Mouse (Mus musculus): ENCODE results near the gene Ncoa5. TPM values are rescaled to one million over a fixed set of nuclear protein-coding genes. Genes with fewer than 3 reads are reported as not detected.

Gene Ncoa5
- polyA plus RNA-seq, 1 experiment: 48.0 TPM

GRCm38 (mm10) chr2:164985962-164986361, 48.7 kb downstream of the Ncoa5 start:
- Histone ChIP-seq H3K27ac (ENCODE audit: insufficient read depth, low read length) (no peak overlapping the region), H3K4me1 (ENCODE audit: control insufficient read depth, insufficient read depth, low read length) (peaks cover 4% of the 10 kb centered on the region; the same call in 1 of the 2 replicates), H3K4me3 (ENCODE audit: insufficient read depth, low read length) (no peak overlapping the region)
- TF ChIP-seq CTCF (IDR thresholded peaks at IDR 0.05; ENCODE audit: extremely low read depth, insufficient read depth, low read length) (no peak), POLR2A (IDR thresholded peaks at IDR 0.05; ENCODE audit: extremely low read depth, insufficient read depth, low read length) (no peak)

GRCm38 (mm10) chr2:164979749-164980148, 54.9 kb downstream of the Ncoa5 start:
- TF ChIP-seq POLR2A (IDR thresholded peaks at IDR 0.05; ENCODE audit: extremely low read depth, insufficient read depth, low read length) (no peak), CTCF (IDR thresholded peaks at IDR 0.05; ENCODE audit: extremely low read depth, insufficient read depth, low read length) (no peak)
- H3K4me1 ChIP-seq (ENCODE audit: control insufficient read depth, insufficient read depth, low read length): peaks cover 3% of the 10 kb centered on the region; the same call in 1 of the 2 replicates

GRCm38 (mm10) chr2:164975611-164976010, 59.1 kb downstream of the Ncoa5 start:
- no peak for TF ChIP-seq POLR2A (IDR thresholded peaks at IDR 0.05; ENCODE audit: extremely low read depth, insufficient read depth, low read length)
- no peak for TF ChIP-seq CTCF (IDR thresholded peaks at IDR 0.05; ENCODE audit: extremely low read depth, insufficient read depth, low read length)
- peaks cover 14% of the 10 kb centered on the region for H3K4me1 ChIP-seq (ENCODE audit: control insufficient read depth, insufficient read depth, low read length)
- H3K4me3 ChIP-seq (ENCODE audit: insufficient read depth, low read length): no peak overlapping the region
- no peak overlapping the region for H3K27ac ChIP-seq (ENCODE audit: insufficient read depth, low read length)

More at GRCm38 (mm10) chr2:164979749-164980148, 54.9 kb downstream of the Ncoa5 start:
- no peak overlapping the region for H3K4me3 ChIP-seq (ENCODE audit: insufficient read depth, low read length)
- H3K27ac ChIP-seq (ENCODE audit: insufficient read depth, low read length): no peak overlapping the region

GRCm38 (mm10) chr2:164972646-164973045, 62.0 kb downstream of the Ncoa5 start:
- peaks cover 14% of the 10 kb centered on the region for H3K4me1 ChIP-seq (ENCODE audit: control insufficient read depth, insufficient read depth, low read length)

GRCm38 (mm10) chr2:164970631-164971196, 64.0 kb downstream of the Ncoa5 start:
- peak; percentile 66 for TF ChIP-seq POLR2A (IDR thresholded peaks at IDR 0.05; ENCODE audit: extremely low read depth, insufficient read depth, low read length)
- no peak for TF ChIP-seq CTCF (IDR thresholded peaks at IDR 0.05; ENCODE audit: extremely low read depth, insufficient read depth, low read length)

More at GRCm38 (mm10) chr2:164972646-164973045, 62.0 kb downstream of the Ncoa5 start:
- no peak overlapping the region for H3K27ac ChIP-seq (ENCODE audit: insufficient read depth, low read length)
- no peak for TF ChIP-seq POLR2A (IDR thresholded peaks at IDR 0.05; ENCODE audit: extremely low read depth, insufficient read depth, low read length)
- TF ChIP-seq CTCF (IDR thresholded peaks at IDR 0.05; ENCODE audit: extremely low read depth, insufficient read depth, low read length): no peak
- no peak overlapping the region for H3K4me3 ChIP-seq (ENCODE audit: insufficient read depth, low read length)

DNA sequence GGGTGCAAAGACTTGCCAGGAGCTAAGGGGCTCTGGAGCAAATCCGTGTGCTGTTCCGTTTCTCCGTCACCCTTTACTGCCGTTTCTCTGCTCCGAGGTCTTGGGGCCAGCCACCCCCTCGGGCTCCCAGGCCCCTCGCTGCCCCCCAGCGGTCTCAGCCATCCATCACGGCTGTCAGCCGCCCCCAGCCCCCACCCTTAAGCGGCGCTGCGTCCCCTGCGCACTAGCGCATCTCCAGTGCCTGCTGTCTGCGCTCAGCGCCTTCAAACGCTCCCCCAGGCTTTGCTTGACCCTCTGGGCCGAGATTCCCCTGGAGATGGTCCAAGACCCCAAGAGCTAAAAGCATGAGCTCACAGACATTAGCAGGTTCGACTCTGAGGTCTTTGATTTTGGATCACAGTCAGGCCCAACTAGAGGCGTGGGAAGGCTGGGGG, 65.3 kb downstream of the Ncoa5 start:
- H3K27ac ChIP-seq (ENCODE audit: insufficient read depth, low read length): peak overlapping the region; percentile 89
- H3K4me1 ChIP-seq (ENCODE audit: control insufficient read depth, insufficient read depth, low read length): peaks cover 16% of the 10 kb centered on the region

More at GRCm38 (mm10) chr2:164970631-164971196, 64.0 kb downstream of the Ncoa5 start:
- peak overlapping the region; percentile 59 for H3K4me3 ChIP-seq (ENCODE audit: insufficient read depth, low read length)
- H3K27ac ChIP-seq (ENCODE audit: insufficient read depth, low read length): peak overlapping the region; percentile 89
- peaks cover 13% of the 10 kb centered on the region for H3K4me1 ChIP-seq (ENCODE audit: control insufficient read depth, insufficient read depth, low read length)

GRCm38 (mm10) chr2:164968451-164968851, 66.2 kb downstream of the Ncoa5 start:
- H3K4me1 ChIP-seq (ENCODE audit: control insufficient read depth, insufficient read depth, low read length): peaks cover 14% of the 10 kb centered on the region
- TF ChIP-seq CTCF (IDR thresholded peaks at IDR 0.05; ENCODE audit: extremely low read depth, insufficient read depth, low read length) (no peak), POLR2A (IDR thresholded peaks at IDR 0.05; ENCODE audit: extremely low read depth, insufficient read depth, low read length) (0 out of 2 replicates have a peak, but pooled peaks have one; percentile 37)
- peak overlapping the region; percentile 89 for H3K27ac ChIP-seq (ENCODE audit: insufficient read depth, low read length)
- H3K4me3 ChIP-seq (ENCODE audit: insufficient read depth, low read length): peak overlapping the region; percentile 59

More for the DNA sequence above, 65.3 kb downstream of the Ncoa5 start:
- H3K4me3 ChIP-seq (ENCODE audit: insufficient read depth, low read length): peak overlapping the region; percentile 59
- TF ChIP-seq CTCF (IDR thresholded peaks at IDR 0.05; ENCODE audit: extremely low read depth, insufficient read depth, low read length): no peak
- peak; percentile 55; the same call in 1 of the 2 replicates for TF ChIP-seq POLR2A (IDR thresholded peaks at IDR 0.05; ENCODE audit: extremely low read depth, insufficient read depth, low read length)

- Histone ChIP-seq H3K4me1 (ENCODE audit: control insufficient read depth, insufficient read depth, low read length) (peaks cover 13% of the 10 kb centered on the region), H3K27ac (ENCODE audit: insufficient read depth, low read length) (peak overlapping the region; percentile 89), H3K4me3 (ENCODE audit: insufficient read depth, low read length) (peak overlapping the region; percentile 59)
- peak; percentile 60 for TF ChIP-seq POLR2A (IDR thresholded peaks at IDR 0.05; ENCODE audit: extremely low read depth, insufficient read depth, low read length)
- no peak for TF ChIP-seq CTCF (IDR thresholded peaks at IDR 0.05; ENCODE audit: extremely low read depth, insufficient read depth, low read length)
These were observed 66.8 kb downstream of the Ncoa5 start for GRCm38 (mm10) chr2:164967761-164968440.

GRCm38 (mm10) chr2:164967193-164967592, 67.5 kb downstream of the Ncoa5 start:
- H3K4me3 ChIP-seq (ENCODE audit: insufficient read depth, low read length): peak overlapping the region; percentile 59
- TF ChIP-seq POLR2A (IDR thresholded peaks at IDR 0.05; ENCODE audit: extremely low read depth, insufficient read depth, low read length): no peak
- TF ChIP-seq CTCF (IDR thresholded peaks at IDR 0.05; ENCODE audit: extremely low read depth, insufficient read depth, low read length): peak; percentile 26; the same call in 1 of the 2 replicates
- peaks cover 12% of the 10 kb centered on the region for H3K4me1 ChIP-seq (ENCODE audit: control insufficient read depth, insufficient read depth, low read length)
- peak overlapping the region; percentile 89 for H3K27ac ChIP-seq (ENCODE audit: insufficient read depth, low read length)

Data from cortical plate, adult 2 months (tissue).